Mouse (Mus musculus): ENCODE results near the gene Oprm1. TPM values are rescaled to one million over a fixed set of nuclear protein-coding genes. Genes with fewer than 3 reads are reported as not detected.

Gene Oprm1
- polyA plus RNA-seq, 1 experiment, result not detected

- Histone ChIP-seq H3K27me3 (ENCODE audit: control insufficient read depth, insufficient read depth, insufficient read length) (no peaks in the 10 kb centered on the region), H3K79me2 (ENCODE audit: control insufficient read depth, insufficient read depth) (no peaks in the 10 kb centered on the region), H3K36me3 (ENCODE audit: control insufficient read depth, insufficient read depth) (no peaks in the 10 kb centered on the region), H3K4me2 (ENCODE audit: low read depth) (no peak overlapping the region), H3K4me3 (no peak overlapping the region), H3ac (ENCODE audit: control insufficient read depth, insufficient read length) (no peak overlapping the region)
- no peak for TF ChIP-seq REST (IDR thresholded peaks at IDR 0.05; ENCODE audit: insufficient read depth, insufficient read length)
- no peak for TF ChIP-seq POLR2A (IDR thresholded peaks at IDR 0.05; ENCODE audit: insufficient read length, low read depth)
- TF ChIP-seq E2F4 (IDR thresholded peaks at IDR 0.05; ENCODE audit: insufficient read depth), result no peak
- no peak for TF ChIP-seq CEBPB (IDR thresholded peaks at IDR 0.05; ENCODE audit: insufficient read depth, poor library complexity, severe bottlenecking)
- TF ChIP-seq POLR2AphosphoS2 (IDR thresholded peaks at IDR 0.05; ENCODE audit: insufficient read length, low read depth), result no peak
- no peak for TF ChIP-seq TCF3 (IDR thresholded peaks at IDR 0.05; ENCODE audit: insufficient read length, low read depth)
- TF ChIP-seq MYOD1 (IDR thresholded peaks at IDR 0.05; ENCODE audit: control insufficient read depth in 1 of 3, insufficient read length in 2 of 3, low read depth in 2 of 3), result no peak
- no peak for TF ChIP-seq TCF12 (IDR thresholded peaks at IDR 0.05; ENCODE audit: insufficient read depth, poor library complexity, severe bottlenecking)
These were observed 305.6 kb downstream of the Oprm1 start for GRCm38 (mm10) chr10:7063752-7064457.

- Histone ChIP-seq H3K4me3 (no peak overlapping the region), H3K4me2 (ENCODE audit: low read depth) (no peak overlapping the region), H3K27me3 (ENCODE audit: control insufficient read depth, insufficient read depth, insufficient read length) (no peaks in the 10 kb centered on the region), H3ac (ENCODE audit: control insufficient read depth, insufficient read length) (no peak overlapping the region), H3K79me2 (ENCODE audit: control insufficient read depth, insufficient read depth) (no peaks in the 10 kb centered on the region), H3K36me3 (ENCODE audit: control insufficient read depth, insufficient read depth) (no peaks in the 10 kb centered on the region)
- TF ChIP-seq TCF12 (IDR thresholded peaks at IDR 0.05; ENCODE audit: insufficient read depth, poor library complexity, severe bottlenecking) (no peak), CEBPB (IDR thresholded peaks at IDR 0.05; ENCODE audit: insufficient read depth, poor library complexity, severe bottlenecking) (no peak), MYOD1 (IDR thresholded peaks at IDR 0.05; ENCODE audit: control insufficient read depth in 1 of 3, insufficient read length in 2 of 3, low read depth in 2 of 3) (no peak), E2F4 (IDR thresholded peaks at IDR 0.05; ENCODE audit: insufficient read depth) (no peak), TCF3 (IDR thresholded peaks at IDR 0.05; ENCODE audit: insufficient read length, low read depth) (no peak), MYOG (IDR thresholded peaks at IDR 0.05; ENCODE audit: control insufficient read depth in 1 of 3, insufficient read depth in 1 of 3, insufficient read length in 2 of 3, low read depth in 2 of 3) (no peak), MAX (IDR thresholded peaks at IDR 0.05; ENCODE audit: low read depth) (no peak), SRF (IDR thresholded peaks at IDR 0.05; ENCODE audit: control insufficient read depth, insufficient read length, low read depth) (no peak), POLR2AphosphoS2 (IDR thresholded peaks at IDR 0.05; ENCODE audit: insufficient read length, low read depth) (no peak), REST (IDR thresholded peaks at IDR 0.05; ENCODE audit: insufficient read depth, insufficient read length) (no peak), USF1 (IDR thresholded peaks at IDR 0.05; ENCODE audit: low read depth) (no peak), POLR2A (IDR thresholded peaks at IDR 0.05; ENCODE audit: insufficient read length, low read depth) (no peak)
These were observed 310.3 kb downstream of the Oprm1 start for GRCm38 (mm10) chr10:7068608-7069007.

- Histone ChIP-seq H3ac (ENCODE audit: control insufficient read depth, insufficient read length) (no peak overlapping the region), H3K36me3 (ENCODE audit: control insufficient read depth, insufficient read depth) (no peaks in the 10 kb centered on the region), H3K27me3 (ENCODE audit: control insufficient read depth, insufficient read depth, insufficient read length) (no peaks in the 10 kb centered on the region), H3K4me2 (ENCODE audit: low read depth) (no peak overlapping the region), H3K4me3 (no peak overlapping the region), H3K79me2 (ENCODE audit: control insufficient read depth, insufficient read depth) (no peaks in the 10 kb centered on the region)
- no peak for TF ChIP-seq POLR2AphosphoS2 (IDR thresholded peaks at IDR 0.05; ENCODE audit: insufficient read length, low read depth)
These were observed 310.8 kb downstream of the Oprm1 start for GRCm38 (mm10) chr10:7069090-7069489.

GRCm38 (mm10) chr10:7070100-7070835, 312.0 kb downstream of the Oprm1 start:
- Histone ChIP-seq H3K4me2 (ENCODE audit: low read depth) (no peak overlapping the region), H3K36me3 (ENCODE audit: control insufficient read depth, insufficient read depth) (no peaks in the 10 kb centered on the region), H3K4me3 (no peak overlapping the region), H3ac (ENCODE audit: control insufficient read depth, insufficient read length) (no peak overlapping the region), H3K79me2 (ENCODE audit: control insufficient read depth, insufficient read depth) (no peaks in the 10 kb centered on the region), H3K27me3 (ENCODE audit: control insufficient read depth, insufficient read depth, insufficient read length) (no peaks in the 10 kb centered on the region)
- TF ChIP-seq USF1 (IDR thresholded peaks at IDR 0.05; ENCODE audit: low read depth) (no peak), MAX (IDR thresholded peaks at IDR 0.05; ENCODE audit: low read depth) (no peak), MYOD1 (IDR thresholded peaks at IDR 0.05; ENCODE audit: control insufficient read depth in 1 of 3, insufficient read length in 2 of 3, low read depth in 2 of 3) (no peak), POLR2AphosphoS2 (IDR thresholded peaks at IDR 0.05; ENCODE audit: insufficient read length, low read depth) (no peak), POLR2A (IDR thresholded peaks at IDR 0.05; ENCODE audit: insufficient read length, low read depth) (no peak), REST (IDR thresholded peaks at IDR 0.05; ENCODE audit: insufficient read depth, insufficient read length) (no peak), MYOG (IDR thresholded peaks at IDR 0.05; ENCODE audit: control insufficient read depth in 1 of 3, insufficient read depth in 1 of 3, insufficient read length in 2 of 3, low read depth in 2 of 3) (no peak), TCF3 (IDR thresholded peaks at IDR 0.05; ENCODE audit: insufficient read length, low read depth) (no peak), CEBPB (IDR thresholded peaks at IDR 0.05; ENCODE audit: insufficient read depth, poor library complexity, severe bottlenecking) (no peak), E2F4 (IDR thresholded peaks at IDR 0.05; ENCODE audit: insufficient read depth) (no peak), TCF12 (IDR thresholded peaks at IDR 0.05; ENCODE audit: insufficient read depth, poor library complexity, severe bottlenecking) (no peak), SRF (IDR thresholded peaks at IDR 0.05; ENCODE audit: control insufficient read depth, insufficient read length, low read depth) (no peak)
